In genomic region chr6:38131801-38132231, GRCm38 (mm10) we compare ENCODE assay signal across 10 mouse cellular contexts. TPM values are rescaled to one million over a fixed set of nuclear protein-coding genes. Genes with fewer than 3 reads are reported as not detected.
DNase-seq lines count a peak whose midpoint lies in the region; ATAC-seq and TF ChIP-seq lines count a peak whose summit lies in the region.
"Had no signal": no experiment of that assay in that cellular context is flagged by ENCODE, and none has a peak within 500 bp of the region (broad histone marks: within the 10 kb centered on the region; RNA-seq: fewer than 3 reads in every experiment).

No protein-coding gene starts in this region.

- no peak overlapping the region for H3K27ac ChIP-seq in hindbrain, postnatal 0 days
- H3K27ac ChIP-seq in hindbrain, embryonic 12.5 days, result no peak overlapping the region
- H3K27ac ChIP-seq in gastrocnemius, adult 2 months, result peak overlapping the region; percentile 48
- H3K27ac ChIP-seq in forebrain, embryonic 10.5 days, result no peak overlapping the region

- H3K9ac ChIP-seq in hindbrain, postnatal 0 days (replicated peaks; ENCODE audit: low read length), result no peak overlapping the region
- H3K9ac ChIP-seq in hindbrain, embryonic 12.5 days, result no peak overlapping the region

- no peak for TF ChIP-seq CTCF in hindbrain, postnatal 0 days (IDR thresholded peaks at IDR 0.05; ENCODE audit: low read depth)
- TF ChIP-seq CTCF in gastrocnemius, adult 2 months (IDR thresholded peaks at IDR 0.05), result no peak

- H3K9me3 ChIP-seq in hindbrain, postnatal 0 days (ENCODE audit: low read length), result no peaks in the 10 kb centered on the region
- H3K9me3 ChIP-seq in hindbrain, embryonic 12.5 days (replicated peaks), result no peaks in the 10 kb centered on the region
- H3K9me3 ChIP-seq in forebrain, embryonic 10.5 days, result no peaks in the 10 kb centered on the region

- peaks cover 25% of the 10 kb centered on the region; the same call in 1 of the 2 replicates for H3K36me3 ChIP-seq in hindbrain, postnatal 0 days (ENCODE audit: insufficient read depth, low read length)
- H3K36me3 ChIP-seq in hindbrain, embryonic 12.5 days, result peaks cover 64% of the 10 kb centered on the region
- peaks cover 74% of the 10 kb centered on the region for H3K36me3 ChIP-seq in forebrain, embryonic 10.5 days (replicated peaks)

- no peaks in the 10 kb centered on the region for H3K27me3 ChIP-seq in hindbrain, postnatal 0 days (ENCODE audit: insufficient read depth, low read length)
- H3K27me3 ChIP-seq in hindbrain, embryonic 12.5 days, result no peaks in the 10 kb centered on the region
- no peaks in the 10 kb centered on the region for H3K27me3 ChIP-seq in forebrain, embryonic 10.5 days (ENCODE audit: poor library complexity, severe bottlenecking)
- H3K27me3 ChIP-seq: CH12.LX had no signal

- no peak overlapping the region for H3K4me3 ChIP-seq in hindbrain, postnatal 0 days (ENCODE audit: low read length)
- no peak overlapping the region for H3K4me3 ChIP-seq in hindbrain, embryonic 12.5 days
- no peak overlapping the region for H3K4me3 ChIP-seq in gastrocnemius, adult 2 months
- no peak overlapping the region for H3K4me3 ChIP-seq in forebrain, embryonic 10.5 days

- no peak overlapping the region for H3K4me2 ChIP-seq in hindbrain, postnatal 0 days (ENCODE audit: low read depth, low read length)
- H3K4me2 ChIP-seq in hindbrain, embryonic 12.5 days (replicated peaks), result no peak overlapping the region

- intact Hi-C loops in gastrocnemius, adult 2 months (cut with DNase I), result no loop called here

- H3K4me1 ChIP-seq in hindbrain, postnatal 0 days (ENCODE audit: insufficient read depth, low read length), result no peaks in the 10 kb centered on the region
- no peaks in the 10 kb centered on the region for H3K4me1 ChIP-seq in hindbrain, embryonic 12.5 days
- H3K4me1 ChIP-seq in forebrain, embryonic 10.5 days, result no peaks in the 10 kb centered on the region

- WGBS in hindbrain, postnatal 0 days, result 54% methylated on average over 4 of the region's 4 CpGs
- 81% methylated on average over 4 of the region's 4 CpGs for WGBS in hindbrain, embryonic 12.5 days
- WGBS in forebrain, embryonic 10.5 days, result 95% methylated on average over 4 of the region's 4 CpGs

- DNase-seq in hindbrain, postnatal 0 days (ENCODE audit: low spot score), result peak; percentile 45
- peak; percentile 59 for DNase-seq in adipocyte (ENCODE audit: low spot score)
- peak; percentile 82 for DNase-seq in gastrocnemius, adult 2 months
- DNase-seq in kidney, postnatal 10 days, result peak; percentile 76
- DNase-seq in left cerebral cortex, adult 18-20 months (ENCODE audit: low spot score in 2 of 2), result no peak
- DNase-seq in forebrain, embryonic 10.5 days (ENCODE audit: extremely low spot score, low spot score), result no peak

- 0 out of 2 replicates have a peak, but pooled peaks have one; percentile 27 for ATAC-seq in hindbrain, postnatal 0 days
- ATAC-seq in hindbrain, embryonic 12.5 days (ENCODE audit: low FRiP score), result no peak
- ATAC-seq in megakaryocyte, adult 5-6 weeks (ENCODE audit: poor library complexity, severe bottlenecking), result no peak

RNA-seq across cellular contexts. Expression of gene Atp6v0a4, which starts 7.4 kb away (rescaled TPM):
- 0.42 TPM in 1 of 2 replicates, not detected in the other for total RNA-seq in hindbrain, postnatal 0 days (2014; rRNA removed)
- polyA plus RNA-seq in hindbrain, postnatal 0 days (2015; fragmentation: Nextera tagmentation; extraction: Ambion mirVana), result 0.28 and 0.29 TPM in 2 replicates
- 0.10 TPM in 1 of 2 replicates, not detected in the other for polyA plus RNA-seq in hindbrain, embryonic 12.5 days (2016; fragmentation: Nextera tagmentation; extraction: Ambion mirVana)
- under 1 TPM; 0.50 to 0.56 TPM for total RNA-seq in gastrocnemius, adult 2 months (2021)
- not detected in 2 replicates for total RNA-seq in megakaryocyte, adult 5-6 weeks (2015)
- not detected in 2 replicates for total RNA-seq in megakaryocyte, adult 5-6 weeks (2017)
- 1 to 10 TPM; 1.4 to 2.0 TPM for total RNA-seq in left cerebral cortex, adult 18-20 months (2021)
- polyA plus RNA-seq in forebrain, embryonic 10.5 days (2016; fragmentation: Nextera tagmentation; extraction: Ambion mirVana), result not detected in 2 replicates
- total RNA-seq: CH12.LX had no signal
- polyA plus RNA-seq: limb, embryonic 11.5 days had no signal

RNA-seq across cellular contexts. Expression of gene Tmem213, which starts 22.8 kb away (rescaled TPM):
- total RNA-seq in hindbrain, postnatal 0 days (2014; rRNA removed), result not detected in 2 replicates
- polyA plus RNA-seq in hindbrain, postnatal 0 days (2015; fragmentation: Nextera tagmentation; extraction: Ambion mirVana), result not detected in 2 replicates
- not detected in 2 replicates for polyA plus RNA-seq in hindbrain, embryonic 12.5 days (2016; fragmentation: Nextera tagmentation; extraction: Ambion mirVana)
- total RNA-seq in gastrocnemius, adult 2 months (2021), result not detected
- total RNA-seq in megakaryocyte, adult 5-6 weeks (2015), result not detected in 2 replicates
- total RNA-seq in megakaryocyte, adult 5-6 weeks (2017), result not detected in 2 replicates
- total RNA-seq in left cerebral cortex, adult 18-20 months (2021), result not detected
- polyA plus RNA-seq in forebrain, embryonic 10.5 days (2016; fragmentation: Nextera tagmentation; extraction: Ambion mirVana), result not detected in 2 replicates
- total RNA-seq: CH12.LX had no signal
- polyA plus RNA-seq: limb, embryonic 11.5 days had no signal

Comparison
In these comparisons a context has a peak if more than half of its experiments do, and no peak if none do; other contexts are left out.
1. DNase-seq: peak in hindbrain, postnatal 0 days (single experiment), adipocyte (single experiment), gastrocnemius, adult 2 months (single experiment) and kidney, postnatal 10 days (single experiment); none in left cerebral cortex, adult 18-20 months (0 of 2) and forebrain, embryonic 10.5 days (single experiment).